Mouse (Mus musculus) cerebellum, adult (tissue): Measurements from ENCODE around the gene Sigmar1.
"Not testable (repeated sequence)": the region's sequence is repeated elsewhere in the genome, so short reads cannot be mapped to it uniquely, and the experiment has no call there.

Source experiments
- ATAC-seq: cut with Nextera tagmentation; 2 replicates; pipeline ENCODE4 v1.9.2; 2017; ENCODE audit warnings: mild to moderate bottlenecking, moderate library complexity, mixed read lengths; ENCODE audit not compliant: insufficient number of reproducible peaks, low FRiP score, low TSS enrichment

Gene Sigmar1

DNA sequence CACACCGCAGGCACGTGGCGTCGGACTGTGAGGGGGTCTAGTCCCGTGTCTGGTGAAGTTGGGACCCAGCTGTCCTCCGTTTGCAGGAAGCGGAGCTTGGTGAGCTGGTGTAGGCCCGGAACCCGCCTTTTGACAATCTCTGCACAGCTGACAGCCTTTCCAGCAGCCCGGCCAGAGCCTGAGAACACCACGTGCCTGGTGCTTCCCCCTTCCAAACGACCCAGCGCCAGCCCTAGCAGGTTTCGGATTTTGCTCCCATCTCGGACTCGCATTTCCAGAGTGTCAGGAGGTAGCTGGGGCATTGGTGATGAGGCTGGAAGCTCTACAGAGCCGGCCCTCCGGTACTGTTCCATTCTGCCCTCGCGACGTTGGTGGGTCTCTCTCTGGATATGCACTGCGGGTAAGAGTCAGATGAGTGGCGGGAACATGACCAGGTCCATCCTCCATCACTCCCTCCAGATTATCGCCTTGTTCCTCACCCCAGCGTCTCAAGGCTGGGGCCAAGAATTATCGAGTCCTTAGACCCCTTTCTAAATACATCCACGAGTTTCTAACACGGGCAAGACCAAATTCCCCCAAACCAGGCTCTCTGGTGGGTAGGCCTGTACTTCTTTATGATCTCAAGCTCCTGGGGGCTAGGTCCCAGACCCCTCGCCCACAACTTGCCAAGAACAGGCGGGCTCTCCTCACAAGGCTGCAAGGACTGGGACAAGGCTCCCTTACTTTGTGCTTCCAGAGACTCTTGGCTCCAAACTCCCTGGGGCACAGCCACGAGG lies 43.3 kb downstream of the Sigmar1 start:
- ATAC-seq, result no peak

DNA sequence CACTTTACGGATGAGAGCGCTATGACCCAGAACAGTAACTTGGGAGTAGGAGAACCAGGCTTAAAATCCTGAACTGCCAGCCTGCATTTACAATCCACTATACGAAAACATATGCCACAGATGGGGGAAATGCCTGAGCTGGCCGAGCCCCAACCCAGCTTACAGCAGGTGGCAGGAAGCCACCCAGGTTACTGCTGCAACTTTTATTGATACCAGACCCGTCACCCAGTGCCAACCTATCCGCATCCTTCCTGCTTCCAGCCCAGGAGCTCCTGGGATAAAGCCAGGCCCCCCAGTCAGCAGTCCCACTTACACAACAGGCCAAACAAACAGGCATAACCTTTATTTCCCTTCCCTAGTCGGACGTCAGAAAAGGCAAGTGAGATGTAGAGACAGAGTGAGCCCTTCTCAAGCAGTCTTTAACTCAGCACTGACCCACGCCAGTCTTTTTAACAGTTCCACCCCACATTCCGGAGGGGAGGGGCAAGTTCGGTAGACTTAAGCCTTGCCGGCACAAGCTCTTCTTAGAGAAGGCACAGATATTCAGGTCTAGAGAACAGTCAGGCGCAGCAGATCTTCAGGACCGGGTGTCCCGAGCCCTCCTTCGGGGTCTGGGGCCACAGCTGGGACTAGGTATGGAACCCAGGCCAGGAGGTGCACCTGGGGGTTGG lies 44.1 kb downstream of the Sigmar1 start:
- ATAC-seq, result no peak

DNA sequence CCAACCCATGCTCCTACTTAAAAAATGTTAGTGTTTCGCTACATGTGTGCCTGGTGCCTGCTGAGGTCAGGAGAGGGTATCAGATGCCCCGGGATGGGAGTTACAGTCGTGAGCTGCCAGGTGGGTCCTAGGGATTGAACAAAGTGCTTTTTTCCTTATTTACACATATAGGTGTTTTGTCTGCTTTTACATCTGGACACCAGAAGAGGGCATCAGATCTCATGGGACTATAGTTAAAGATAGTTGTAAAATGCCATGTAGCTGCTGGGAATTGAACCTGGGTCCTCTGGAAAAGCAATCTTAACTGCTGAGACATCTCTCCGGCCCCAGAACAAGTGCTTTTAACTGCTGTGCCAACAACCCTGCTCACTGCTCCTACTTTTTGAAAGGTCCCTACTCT lies 45.7 kb downstream of the Sigmar1 start:
- ATAC-seq, result no peak

DNA sequence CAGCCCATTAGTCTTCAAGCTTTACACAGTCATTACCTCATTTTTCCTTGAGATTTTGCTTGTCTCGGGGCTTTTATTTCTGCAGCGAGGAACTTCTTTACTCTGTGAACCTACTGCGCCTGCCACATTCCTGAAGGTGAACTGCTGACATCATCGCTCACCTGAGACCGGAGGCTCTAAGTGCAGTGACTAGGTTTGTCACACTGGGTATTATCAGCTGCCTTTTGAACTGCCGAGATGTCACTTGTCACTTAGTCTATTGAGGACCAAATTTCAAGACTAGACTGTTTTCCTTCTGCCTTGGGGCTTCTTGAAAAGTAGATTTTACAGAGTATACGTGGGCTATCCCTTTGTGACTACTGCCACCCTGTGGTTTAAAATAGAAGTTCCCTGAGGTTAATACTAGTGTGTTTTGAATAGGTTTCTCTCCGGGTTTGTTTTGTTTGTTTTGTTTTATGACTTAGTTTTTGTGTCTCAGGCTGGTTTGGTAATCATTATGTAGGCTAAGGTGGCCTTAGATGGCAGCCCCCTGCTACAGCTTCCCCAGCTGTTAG lies 47.7 kb downstream of the Sigmar1 start:
- ATAC-seq, result no peak

DNA sequence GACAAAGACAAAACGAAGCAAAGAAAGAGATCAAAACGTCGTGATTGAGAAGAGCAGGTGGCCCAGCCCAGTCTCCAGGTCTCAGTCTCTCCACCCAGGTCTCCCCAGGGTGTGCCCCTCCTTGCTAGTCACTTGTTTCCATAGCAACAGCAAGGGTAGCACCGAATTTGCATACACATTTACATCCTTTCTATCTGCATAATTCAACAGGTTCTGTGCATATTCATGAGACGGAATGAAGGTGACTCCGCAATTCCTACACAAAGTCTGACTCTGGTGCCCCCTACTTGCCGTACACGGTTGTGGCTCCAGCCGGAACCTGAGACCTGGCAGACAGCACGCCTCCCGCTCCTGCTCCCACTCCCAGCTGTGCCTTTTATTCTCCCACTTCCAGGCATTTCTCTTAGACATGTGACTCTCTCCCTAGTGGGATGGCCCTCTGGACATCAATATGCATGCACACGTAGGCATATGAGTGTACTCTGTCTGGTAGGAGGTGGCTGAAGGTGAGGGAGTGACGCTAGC lies 48.9 kb downstream of the Sigmar1 start:
- peak; percentile 59; the same call in 1 of the 2 replicates for ATAC-seq

DNA sequence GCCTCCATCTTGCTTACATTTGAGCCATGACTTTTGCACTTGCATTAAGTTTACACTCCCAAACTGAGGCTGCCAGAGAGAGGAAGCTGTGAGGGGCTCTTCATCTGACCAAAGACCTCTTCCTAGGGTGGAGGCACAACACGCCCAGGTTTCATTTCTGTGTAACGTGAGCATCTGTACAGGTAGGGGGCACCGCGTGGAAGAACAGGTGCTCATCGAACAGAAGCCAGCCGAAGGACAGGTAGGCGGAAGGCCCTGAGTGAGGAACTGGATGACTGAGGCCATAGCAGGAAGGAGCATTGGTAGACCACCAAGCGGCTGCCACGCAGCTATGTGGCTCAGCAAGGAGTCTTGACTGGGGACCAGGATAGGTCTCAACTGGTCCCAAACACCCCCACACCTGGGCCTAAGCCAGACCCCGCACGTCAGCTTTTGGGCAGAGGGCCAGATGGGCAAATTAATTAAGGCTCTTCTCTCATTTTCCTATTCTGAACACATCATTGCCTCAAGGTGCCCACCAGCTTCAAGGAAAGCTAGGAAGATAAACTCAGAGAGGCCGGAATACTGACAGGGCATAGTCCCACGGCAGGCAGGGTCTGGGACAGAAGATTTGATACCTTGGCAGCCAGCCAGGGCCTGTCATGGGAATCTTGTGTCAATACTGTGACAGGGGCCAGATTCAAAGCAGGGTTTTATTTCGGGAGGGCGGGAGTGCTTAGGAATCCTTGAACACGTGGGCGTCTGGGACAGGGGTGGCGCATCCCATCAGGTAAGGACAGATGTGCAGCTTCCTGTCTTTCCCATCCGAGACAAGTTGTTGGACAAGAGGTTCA lies 49.8 kb downstream of the Sigmar1 start:
- no peak for ATAC-seq

DNA sequence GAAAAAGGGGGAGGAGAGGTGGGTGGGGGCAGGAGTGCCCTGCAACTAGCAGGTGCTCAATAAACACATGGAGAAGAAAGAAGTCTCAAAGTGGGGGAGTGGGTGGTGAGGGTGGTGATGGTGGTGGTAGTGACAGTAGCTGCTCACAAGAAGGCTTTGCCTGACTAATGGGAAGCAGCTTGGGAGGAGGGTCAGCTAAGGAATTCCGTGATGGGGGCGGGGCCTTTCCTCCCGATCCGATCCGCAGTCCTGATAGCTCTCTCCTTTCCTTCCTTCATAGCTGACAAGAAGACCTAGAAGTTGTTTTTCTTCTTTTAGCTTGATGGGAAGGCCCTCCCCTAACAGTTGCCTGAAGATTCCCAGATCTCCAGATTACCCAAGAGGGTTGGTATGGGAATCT lies 51.3 kb downstream of the Sigmar1 start:
- no peak for ATAC-seq

DNA sequence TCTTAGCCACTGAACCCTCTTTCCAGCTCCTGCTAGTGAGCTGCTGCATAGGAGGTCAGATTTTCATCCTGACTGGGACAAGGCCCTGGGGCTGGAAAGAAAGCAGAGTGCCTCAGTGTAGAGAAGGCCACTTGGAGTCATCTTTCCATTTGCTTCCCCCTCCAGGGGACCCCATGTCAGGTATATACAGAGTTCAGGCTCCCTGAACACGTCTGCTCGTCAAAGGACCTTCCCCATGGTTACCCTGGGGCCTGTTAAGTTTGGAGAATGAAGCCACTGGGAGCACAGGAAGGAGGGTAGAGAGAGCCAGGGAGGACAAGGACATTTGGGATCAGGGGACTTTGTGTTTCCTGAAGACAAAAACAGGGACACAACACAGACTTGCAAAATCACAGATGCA lies 53.7 kb downstream of the Sigmar1 start:
- ATAC-seq, result not testable (repeated sequence)

DNA sequence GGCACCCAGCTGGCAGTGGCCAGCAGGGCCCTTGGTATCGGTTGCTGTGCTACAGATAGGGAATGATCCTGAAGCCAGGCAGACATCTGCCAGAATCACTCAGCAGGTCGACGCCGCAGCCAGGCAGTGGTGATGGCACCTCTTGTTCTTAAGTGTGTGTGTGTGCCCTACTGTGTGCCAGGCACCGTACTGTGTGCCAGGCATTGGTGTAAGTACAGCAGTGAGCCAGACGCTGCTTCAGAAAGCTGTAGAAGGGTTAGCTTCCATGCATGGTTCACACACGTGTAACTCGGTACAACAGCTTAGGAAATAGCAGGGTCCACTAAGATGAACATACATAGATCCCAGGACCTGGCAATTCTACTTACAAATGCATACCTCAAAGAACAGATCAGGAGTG lies 55.7 kb downstream of the Sigmar1 start:
- ATAC-seq, result not testable (repeated sequence)

DNA sequence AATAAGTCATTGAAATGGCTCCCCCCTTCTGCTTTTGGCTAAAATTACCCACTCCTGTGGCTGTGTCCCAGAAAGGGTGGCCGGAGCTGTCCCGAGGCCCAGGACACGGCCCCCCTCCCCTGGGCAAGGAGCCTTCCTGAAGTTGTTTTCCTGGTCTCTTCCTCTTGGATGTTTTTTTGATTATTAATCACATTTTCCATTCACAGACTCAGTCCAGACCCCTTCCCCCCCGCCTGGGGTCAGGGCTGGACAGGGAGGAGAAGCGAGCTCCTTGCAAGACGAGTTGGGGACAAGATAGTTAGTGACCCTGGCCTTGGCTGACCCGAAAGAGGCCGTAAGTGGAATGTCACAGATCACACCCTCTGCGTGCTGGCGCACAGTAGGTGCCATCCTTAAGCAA lies 56.2 kb downstream of the Sigmar1 start, which contains the start of gene Il11ra1:
TSS of gene Il11ra1 (plus strand) at position 207 of the 400 bp plus-strand sequence.
- ATAC-seq, result not testable (repeated sequence)

DNA sequence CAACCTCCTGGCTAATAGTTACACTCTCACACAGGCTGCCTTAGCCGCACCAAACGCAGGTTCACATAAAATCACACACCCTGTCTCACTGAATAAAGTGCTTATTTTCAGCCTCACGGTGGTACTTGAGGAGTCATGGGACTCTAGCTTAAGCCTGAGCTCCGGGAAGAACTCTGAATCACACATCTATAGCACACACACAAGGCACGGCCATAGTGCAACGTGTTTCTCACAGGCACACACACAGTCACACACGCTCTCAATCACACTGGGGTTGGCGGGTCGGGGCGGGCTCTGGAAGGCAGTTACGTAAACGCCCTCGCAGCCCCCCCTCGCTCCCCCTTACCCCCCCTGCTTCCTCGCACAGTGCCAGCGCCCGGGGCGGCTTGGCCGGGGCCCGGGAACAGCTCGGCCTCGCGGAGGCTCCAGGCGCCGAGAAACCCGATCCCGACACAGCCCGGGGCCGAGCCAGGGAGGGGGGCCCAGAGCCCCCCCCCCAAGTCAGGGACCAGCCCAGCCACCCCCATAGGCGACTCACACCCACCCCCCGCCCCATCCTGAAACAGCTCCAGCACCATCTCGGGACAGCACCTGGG lies 57.4 kb downstream of the Sigmar1 start:
- ATAC-seq, result not testable (repeated sequence)

DNA sequence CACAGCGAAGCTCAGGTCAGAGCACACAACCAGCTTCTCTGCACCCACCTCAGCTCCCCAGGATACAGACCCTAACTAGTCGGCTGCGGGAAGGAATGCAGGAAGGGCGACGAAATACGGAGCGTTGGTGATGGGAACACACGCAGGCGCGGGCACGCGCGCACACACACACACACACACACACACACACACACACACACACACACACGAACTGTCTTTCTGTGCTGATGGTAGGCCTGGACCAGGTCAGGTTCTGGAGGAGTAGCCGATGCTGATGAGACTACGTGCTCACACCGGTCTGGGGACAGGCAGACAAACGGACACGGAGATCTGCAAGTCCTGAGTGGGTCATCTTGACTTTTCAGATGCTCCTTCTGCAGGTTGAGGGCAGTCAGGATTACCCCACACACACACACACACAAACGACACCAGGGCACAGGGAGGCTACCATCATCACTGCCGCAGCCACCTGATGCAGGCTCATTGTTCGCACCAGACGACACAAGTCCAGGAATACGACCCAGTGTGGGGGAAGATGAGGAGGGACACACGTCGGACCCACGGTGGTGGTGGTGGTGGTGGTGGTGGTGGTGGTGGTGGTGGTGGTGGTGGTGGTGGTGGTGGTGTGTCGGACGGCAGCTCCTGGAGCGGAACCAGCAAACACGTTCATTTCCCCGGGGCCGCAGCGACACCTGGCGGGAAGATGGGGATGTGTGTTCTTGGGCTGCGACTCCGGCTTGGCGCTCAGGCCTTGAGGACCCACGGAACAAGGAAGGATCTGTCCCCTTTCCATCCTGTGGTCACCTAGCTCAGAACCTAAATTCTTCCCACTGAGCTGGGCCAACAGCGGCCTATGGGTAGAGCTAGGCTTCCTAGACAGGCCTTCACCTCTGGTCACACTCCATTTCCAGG lies 58.8 kb downstream of the Sigmar1 start, which contains the start of gene Cntfr:
TSS of gene Cntfr (minus strand) at position 160 of the 912 bp plus-strand sequence.
- not testable (repeated sequence) for ATAC-seq

DNA sequence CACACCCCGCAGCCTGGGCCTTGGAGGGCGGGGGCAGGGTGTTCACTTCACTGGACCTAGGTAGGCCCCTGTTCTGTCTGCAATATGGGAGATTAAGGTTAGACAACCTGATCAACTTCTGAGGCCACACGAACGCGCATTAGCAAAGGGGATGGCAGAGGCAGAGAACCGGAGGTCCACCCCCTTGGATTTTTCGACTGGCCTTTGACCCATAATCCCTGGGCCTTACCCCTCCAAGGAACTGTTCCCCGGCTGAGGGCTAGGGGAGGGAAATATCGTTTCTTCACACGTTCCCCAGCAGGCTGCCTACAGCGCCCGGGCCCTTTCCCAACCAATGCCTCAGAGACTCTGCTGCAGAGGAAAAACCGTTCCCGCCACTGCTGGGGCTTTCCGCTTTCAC lies 59.5 kb downstream of the Sigmar1 start:
- ATAC-seq, result not testable (repeated sequence)

DNA sequence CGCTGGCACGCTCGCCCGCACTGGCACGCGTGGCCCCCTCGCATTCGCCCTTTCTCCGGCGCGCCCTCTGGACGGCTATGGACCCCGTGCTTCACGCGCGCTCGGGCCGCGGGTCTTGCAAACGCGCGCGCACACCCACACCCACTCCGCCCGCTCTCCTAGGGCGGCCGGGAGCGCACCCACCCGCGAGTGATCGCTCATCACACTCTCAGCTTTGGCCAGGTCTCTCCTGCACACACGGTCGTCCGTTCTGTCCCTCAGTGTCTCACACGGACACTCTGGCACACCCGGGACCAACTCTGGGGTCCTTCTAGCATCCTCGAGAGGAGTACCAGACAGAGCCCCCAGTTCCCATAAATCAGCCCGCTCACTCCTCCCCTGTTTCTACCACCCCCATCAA lies 60.2 kb downstream of the Sigmar1 start:
- ATAC-seq, result not testable (repeated sequence)

DNA sequence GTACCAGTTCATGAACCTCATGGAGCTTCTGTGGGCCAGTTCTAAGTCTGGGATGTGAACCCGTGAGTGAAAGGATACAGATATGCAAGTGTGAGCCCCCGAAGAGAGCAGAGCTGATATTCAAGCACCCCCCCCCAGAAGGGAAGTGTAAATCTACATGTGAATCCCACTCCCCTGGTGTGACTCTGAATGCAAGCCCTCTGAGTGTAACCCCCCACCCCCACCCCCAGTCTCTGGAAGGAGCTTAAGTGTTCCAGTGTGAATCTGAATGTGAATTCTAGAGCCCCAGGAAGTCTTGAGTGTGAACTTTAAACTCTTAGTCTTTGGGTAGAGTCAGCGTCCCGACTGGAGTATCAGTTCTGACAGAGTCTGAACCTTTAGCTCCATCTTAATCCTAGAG lies 62.4 kb downstream of the Sigmar1 start:
- ATAC-seq, result not testable (repeated sequence)

DNA sequence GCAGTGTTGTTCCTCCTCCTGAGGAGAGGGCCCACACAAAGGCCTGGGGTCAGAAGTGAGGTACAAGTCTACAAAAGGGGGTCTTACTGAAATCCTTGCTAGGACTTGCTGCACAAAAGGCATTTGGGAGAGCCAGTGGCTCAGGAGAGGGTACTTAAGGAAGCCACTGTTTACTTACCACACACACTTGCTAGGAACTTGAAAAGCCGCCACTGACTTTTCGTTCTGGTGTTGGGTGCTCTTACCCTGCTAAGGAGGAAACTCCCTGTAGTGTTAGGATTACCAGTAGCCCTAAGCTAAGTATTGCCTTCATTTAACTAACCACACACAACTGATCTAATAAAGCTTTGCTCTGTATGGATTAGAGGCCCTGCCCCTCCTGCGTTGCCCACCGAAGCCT lies 65.9 kb downstream of the Sigmar1 start:
- ATAC-seq, result not testable (repeated sequence)

DNA sequence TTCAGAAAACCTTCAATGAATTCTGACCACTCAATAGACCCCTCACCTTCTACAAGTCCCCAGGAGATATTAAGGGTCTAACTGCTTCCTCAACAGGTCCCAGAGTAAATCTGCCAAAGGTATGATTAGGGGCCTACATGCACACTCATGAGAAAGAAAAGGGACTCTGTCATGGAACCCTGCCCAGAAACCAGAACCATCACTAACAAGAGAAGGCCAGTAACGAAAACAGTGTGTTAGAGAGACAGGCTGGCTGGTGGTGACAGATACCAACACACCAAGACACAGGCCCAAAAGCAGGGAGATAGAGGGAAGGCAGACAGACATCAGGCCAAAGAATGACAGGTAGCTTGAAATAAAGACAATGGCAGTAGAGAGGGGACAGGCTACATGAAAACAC lies 67.4 kb downstream of the Sigmar1 start:
- not testable (repeated sequence) for ATAC-seq
